Mouse (Mus musculus) spleen, embryonic (tissue): ENCODE measurements at regions not wholly inside any gene's neighbourhood (a gene's known extent, or its start where the extent isn't known, plus 50 kb on each side); places are given as distances from the start of the nearest gene placed in this dataset.

Experiments used
- CTCF ChIA-PET: fragments of 350-600 bp; sonication (Branson Sonifier 250); formaldehyde crosslinking; loops from one replicate; lab custom pipeline; 2022; lab: Charles Lee

DNA sequence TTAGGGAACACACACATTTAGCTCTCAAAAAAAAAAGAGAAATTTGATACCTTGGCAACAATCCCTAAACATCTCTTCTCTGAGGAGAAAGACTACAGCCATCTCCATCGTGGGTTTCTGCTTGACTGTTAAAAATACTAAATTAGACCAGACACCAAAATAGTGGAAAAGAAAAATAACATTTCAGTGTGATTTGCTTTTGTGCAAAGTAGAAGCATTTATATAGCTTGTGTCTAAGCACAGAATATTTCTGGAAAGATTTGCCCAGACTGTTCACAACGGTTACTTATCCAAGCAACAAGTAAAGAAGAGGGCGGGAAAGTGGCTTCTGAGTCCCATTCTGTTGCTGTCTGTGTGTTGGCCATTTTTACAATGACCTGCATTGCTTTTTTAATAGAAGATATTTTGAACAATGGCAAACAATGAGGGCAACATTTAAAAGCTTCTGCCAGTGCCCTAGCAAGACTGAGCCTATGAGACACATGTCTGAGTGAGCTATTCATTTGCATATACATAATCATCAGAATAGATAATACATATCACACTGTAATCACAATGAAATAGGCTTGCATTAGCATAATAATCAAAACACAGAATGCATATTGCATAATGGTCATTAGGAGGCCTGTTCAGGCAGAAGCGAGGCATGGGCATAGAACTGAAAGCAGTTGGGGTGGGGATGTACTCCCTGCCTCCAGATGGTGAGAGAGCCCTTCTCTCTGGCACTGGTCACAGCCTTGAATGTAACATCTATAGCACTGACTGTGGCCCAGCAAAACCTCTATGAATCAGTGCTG, 159.5 kb upstream of the Irf2bp2 start:
- CTCF ChIA-PET, result interaction anchor here (0.9 kb wide), 1 partner anchor 13 kb away, joined by 3 read pairs; no protein-coding TSS in a partner anchor

- CTCF ChIA-PET, result no interaction called here
Observed at GRCm38 (mm10) chr8:126751416-126752140, 157.8 kb upstream of the Irf2bp2 start.

- CTCF ChIA-PET, result interaction anchor here (0.7 to 0.8 kb wide), 2 partner anchors 10 to 31 kb away, joined by 3 read pairs; no protein-coding TSS in a partner anchor
Observed at GRCm38 (mm10) chr8:126745992-126746775, 152.4 kb upstream of the Irf2bp2 start.

- CTCF ChIA-PET, result no interaction called here
Observed at GRCm38 (mm10) chr8:126744747-126745382, 151.1 kb upstream of the Irf2bp2 start.

DNA sequence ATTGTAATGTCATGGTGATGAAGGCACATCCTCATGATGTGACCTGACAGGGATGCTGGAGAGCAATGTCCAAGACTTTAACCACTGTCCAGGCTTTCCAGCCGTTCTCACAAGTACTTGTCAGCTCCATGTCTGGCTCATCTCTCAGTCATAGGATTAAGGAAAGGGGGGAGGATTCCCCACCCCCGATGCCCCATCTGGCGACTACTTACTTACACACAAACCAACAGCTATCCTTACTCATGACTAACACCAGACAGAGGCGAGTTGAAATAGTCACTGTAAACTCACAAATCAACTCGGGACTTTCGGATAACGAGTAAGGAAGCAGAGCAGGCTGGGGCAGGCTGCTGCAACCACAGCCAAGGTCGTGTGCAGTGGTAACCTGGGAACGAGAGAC, 149.5 kb upstream of the Irf2bp2 start:
- CTCF ChIA-PET, result no interaction called here

DNA sequence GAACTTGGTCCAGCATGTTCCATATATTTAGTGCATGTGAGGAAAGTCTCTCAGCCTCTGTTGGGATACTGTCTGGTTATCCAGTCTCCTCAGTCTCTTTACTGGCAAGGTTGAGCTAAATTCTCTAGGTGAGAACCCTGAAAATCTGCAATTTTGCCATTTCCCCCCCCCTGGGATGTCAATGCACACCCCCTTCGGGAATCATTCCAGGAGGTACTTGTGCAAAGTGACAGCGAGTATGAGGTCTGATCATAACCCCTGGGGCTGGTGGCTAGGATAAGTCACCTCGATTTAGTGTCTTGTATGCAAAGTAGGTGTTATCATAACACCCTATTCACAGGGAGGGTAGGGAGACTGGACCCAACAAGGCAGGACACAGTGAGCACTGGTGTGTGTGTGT, 148.3 kb upstream of the Irf2bp2 start:
- CTCF ChIA-PET, result interaction anchor here (0.5 kb wide), 1 partner anchor 78 kb away, joined by 4 read pairs; no protein-coding TSS in a partner anchor

- CTCF ChIA-PET, result interaction anchor here (0.6 to 1.5 kb wide), 3 partner anchors 11 to 67 kb away, joined by 3 to 15 read pairs (median 3); no protein-coding TSS in a partner anchor
Observed at GRCm38 (mm10) chr8:126741031-126741430, 147.2 kb upstream of the Irf2bp2 start.

DNA sequence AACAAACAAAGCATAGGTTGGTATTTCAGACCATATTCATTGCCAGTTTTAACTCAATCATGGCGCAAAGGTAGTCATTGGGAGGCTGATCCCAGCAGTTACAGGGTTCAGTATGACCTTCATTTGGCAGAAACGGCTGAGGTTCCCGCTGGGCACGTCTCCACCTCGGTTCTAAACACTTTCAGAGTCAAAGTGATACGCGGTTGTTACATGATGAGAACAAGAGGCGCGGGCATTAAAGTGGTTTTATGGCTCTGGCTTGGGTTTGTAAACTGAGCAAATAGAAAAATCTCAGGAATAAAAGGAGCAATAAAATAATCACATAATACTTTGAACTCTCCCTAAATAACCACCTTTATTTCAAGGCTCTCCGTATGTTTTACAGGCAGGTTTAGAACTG, 146.0 kb upstream of the Irf2bp2 start:
- CTCF ChIA-PET, result no interaction called here

DNA sequence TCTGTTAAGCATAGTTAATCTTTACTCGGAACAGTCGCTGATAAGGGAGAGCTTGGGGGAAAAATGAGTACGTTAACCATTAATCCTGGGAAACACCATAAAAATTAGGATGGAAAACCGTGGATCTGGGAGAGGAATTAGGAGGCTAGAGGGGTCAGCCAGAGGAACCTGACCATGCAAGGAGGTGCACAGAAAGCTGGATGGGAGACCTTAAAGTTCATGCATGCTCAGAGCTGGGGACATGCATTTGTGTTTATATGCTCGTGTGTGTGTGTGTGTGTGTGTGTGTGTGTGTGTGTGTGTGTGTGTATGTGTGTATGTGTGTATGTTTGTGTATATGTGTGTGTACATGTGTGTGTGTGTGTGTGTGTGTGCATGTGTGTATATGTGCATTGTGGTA, 143.2 kb upstream of the Irf2bp2 start:
- CTCF ChIA-PET, result no interaction called here

DNA sequence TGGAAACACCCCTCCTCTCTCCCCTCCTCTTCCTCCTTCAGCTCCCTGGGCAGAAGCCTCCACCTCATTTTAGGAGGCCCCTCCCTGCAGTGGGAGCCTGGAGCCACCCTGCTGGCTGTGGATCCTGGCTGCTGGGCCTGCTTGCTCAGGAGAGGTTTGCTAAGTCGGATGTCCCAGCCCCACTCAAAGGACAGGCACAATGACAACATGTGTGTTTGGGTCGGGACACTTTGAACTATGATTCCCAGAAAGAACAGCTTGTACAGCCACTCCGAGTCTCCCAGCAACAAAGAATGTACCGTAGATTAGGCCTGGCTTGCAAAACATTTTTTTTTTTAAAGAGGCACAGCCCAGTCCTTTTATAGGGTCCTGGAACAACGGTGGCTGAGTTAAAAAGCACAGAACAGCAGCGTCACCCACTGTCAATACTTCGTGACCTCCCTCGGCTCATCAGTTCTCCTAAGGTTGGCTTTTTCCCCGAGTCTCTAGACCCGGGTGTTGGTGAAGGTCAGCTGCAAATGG, 142.7 kb upstream of the Irf2bp2 start:
- CTCF ChIA-PET, result no interaction called here

DNA sequence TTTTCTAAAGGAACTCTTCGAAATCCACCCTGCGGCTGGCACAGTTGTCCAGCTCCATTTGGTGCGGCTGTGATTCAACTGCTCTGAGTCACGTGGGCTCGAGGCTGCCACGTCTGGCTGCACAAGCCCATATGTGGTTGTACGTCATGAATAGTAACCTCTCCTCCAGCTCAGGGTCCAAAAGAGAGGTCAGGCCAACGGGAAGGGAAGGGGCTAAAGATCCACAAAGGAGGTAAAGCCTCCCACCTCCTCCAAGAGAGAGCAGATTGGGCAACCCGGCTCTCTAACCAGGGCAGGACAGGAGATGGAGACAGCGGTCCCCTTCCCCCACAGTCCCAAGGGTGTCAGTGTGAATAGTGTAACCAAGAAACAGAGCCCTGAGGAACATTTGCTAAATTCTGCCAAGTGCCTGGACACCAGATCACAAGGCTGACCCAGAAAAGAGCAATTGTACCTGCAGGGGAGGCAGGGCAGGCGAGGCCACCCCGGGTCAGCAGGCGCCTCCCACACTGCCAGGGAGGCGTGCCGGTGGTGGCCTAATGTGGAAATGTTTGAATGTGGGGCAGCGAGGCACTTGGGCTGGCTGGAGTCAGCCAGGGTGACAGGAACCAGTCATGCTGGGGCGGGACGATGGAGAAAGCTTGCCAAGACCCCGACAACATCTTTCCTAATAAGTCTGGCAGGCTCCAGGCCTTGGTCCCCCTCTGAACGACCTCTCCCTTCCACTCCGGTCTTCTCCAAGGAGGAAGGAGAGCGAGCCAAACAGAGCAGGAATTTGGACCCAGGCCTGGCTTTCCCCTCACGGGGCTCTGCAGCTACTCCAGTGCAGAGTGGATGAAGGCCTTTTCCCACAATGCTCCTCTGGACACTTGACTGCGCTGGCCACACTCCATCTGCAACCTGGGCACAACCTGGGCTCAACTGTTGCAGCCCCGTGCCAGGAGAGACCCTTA, 142.0 kb upstream of the Irf2bp2 start:
- CTCF ChIA-PET, result no interaction called here

DNA sequence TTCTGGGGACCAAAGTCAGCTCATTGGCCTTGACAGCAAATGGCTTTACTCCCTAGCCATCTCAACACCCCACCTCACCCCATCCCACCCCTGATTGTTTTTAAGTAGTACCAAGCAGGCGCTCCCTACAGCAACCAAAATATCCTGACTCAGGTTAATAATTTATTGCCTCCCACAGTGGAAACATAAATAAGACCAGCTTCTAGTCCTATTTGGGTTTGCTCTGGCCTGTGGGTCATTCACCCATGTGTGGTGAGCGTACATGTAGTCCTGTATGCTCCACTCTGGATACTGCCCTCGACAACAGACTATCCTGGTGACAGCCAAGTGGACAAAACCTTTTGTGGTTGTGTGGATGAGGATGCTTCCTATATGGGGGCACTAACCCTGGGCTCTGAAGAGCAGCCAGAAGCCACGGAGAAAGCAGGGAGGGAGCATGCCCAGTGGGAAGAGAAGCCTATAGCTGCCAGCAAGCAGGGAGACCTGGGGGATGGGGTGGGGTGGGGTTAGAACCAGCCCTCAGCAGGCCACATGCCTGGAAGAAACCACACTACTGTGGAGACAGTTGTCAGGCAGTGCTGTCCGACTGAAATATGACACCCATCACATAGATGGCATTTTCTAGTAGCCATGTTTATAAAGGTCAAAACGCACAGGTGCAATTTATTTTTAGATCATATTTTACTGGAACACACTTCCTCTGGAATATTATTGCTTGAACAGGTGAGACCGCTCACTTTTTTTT, 141.1 kb upstream of the Irf2bp2 start:
- CTCF ChIA-PET, result no interaction called here

DNA sequence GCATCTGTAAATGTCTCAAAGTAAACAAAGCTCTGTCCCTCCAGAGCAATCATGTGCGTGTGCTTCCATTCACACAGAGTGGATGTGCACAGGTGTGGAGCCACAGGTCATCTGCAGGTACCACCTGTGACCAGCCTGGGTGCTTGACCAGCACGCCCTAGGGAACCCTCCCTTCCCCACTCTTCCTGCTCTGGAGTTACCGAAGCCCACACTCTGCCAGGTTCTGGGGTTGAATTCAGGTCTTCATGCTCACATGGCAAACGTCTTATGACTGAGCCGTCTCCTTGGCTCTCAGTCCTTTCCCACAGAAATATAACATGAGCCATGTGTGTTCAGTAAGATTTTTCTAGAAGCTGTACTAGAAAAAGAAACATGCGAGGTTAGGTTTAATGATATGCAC, 140.0 kb upstream of the Irf2bp2 start:
- CTCF ChIA-PET, result no interaction called here

- CTCF ChIA-PET, result no interaction called here
Observed at GRCm38 (mm10) chr8:126733307-126733706, 139.5 kb upstream of the Irf2bp2 start.

- CTCF ChIA-PET, result no interaction called here
Observed at GRCm38 (mm10) chr8:126730017-126730631, 136.3 kb upstream of the Irf2bp2 start.

DNA sequence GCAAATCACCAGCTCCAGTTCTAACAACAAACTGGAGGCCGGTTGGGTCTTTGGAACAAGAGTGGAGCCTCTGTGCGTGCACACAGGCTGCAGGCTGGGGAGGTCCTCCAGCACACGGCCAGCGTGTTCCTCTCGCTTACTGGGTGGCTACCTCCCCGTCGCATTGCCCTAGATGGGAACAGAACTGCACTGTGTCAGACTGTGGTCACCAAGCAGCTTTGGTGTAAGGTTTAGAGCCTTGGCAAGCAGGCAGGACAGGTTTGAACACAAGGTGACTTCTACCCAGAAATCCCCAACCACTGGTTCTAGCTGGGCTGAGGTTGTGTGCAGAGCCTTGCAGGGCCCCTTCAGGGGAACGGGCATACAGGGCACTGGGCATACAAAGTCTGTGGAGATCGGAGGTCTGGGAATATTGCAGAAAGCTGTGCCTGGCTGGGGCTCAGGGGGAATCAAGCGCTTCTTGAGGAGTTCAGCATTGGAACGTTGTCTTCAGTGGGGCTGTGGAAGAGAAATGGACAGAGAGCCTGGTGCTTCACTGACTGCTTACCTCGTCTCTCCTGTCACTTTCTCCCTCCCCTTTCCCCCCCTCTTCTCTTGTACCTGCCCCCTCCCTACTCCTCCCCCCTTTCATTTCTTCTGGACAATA, 135.3 kb upstream of the Irf2bp2 start:
- CTCF ChIA-PET, result interaction anchor here (1.0 kb wide), 1 partner anchor 18 kb away, joined by 3 read pairs; no protein-coding TSS in a partner anchor

GRCm38 (mm10) chr8:126728135-126728534, 134.3 kb upstream of the Irf2bp2 start:
- CTCF ChIA-PET, result interaction anchor here (1.0 kb wide), 1 partner anchor 19 kb away, joined by 3 read pairs; no protein-coding TSS in a partner anchor

- CTCF ChIA-PET, result no interaction called here
Observed at GRCm38 (mm10) chr8:126727068-126727467, 133.3 kb upstream of the Irf2bp2 start.
